Mouse (Mus musculus) liver, embryonic 12.5 days (tissue): ENCODE data around the gene 2610301B20Rik. TPM values are rescaled to one million over a fixed set of nuclear protein-coding genes. Genes with fewer than 3 reads are reported as not detected.

Source experiments
- ATAC-seq: fragments of 200-750 bp; cut with Nextera tagmentation; 2 replicates; pipeline ENCODE4 v1.8.0; 2017; ENCODE audit warnings: moderate number of reproducible peaks, mild to moderate bottlenecking, moderate library complexity
- H3K27ac ChIP-seq: fragments of 300-500 bp; sonication (generic); 2 replicates; pipeline ENCODE4 v1.5.1; 2016; ENCODE audit warnings: mild to moderate bottlenecking
- H3K27me3 ChIP-seq: fragments of 300-500 bp; sonication (generic); replicated peaks from 2 replicates; pipeline ENCODE4 v1.6.1; 2016; ENCODE audit warnings: mild to moderate bottlenecking, moderate library complexity
- H3K36me3 ChIP-seq: fragments of 300-500 bp; sonication (generic); 2 replicates; pipeline ENCODE4 v1.6.1; 2016; ENCODE audit warnings: mild to moderate bottlenecking, moderate library complexity
- H3K4me1 ChIP-seq: fragments of 300-500 bp; sonication (generic); 2 replicates; pipeline ENCODE4 v1.6.1; 2016
- H3K4me2 ChIP-seq: fragments of 300-500 bp; sonication (generic); 2 replicates; pipeline ENCODE4 v1.6.1; 2016; ENCODE audit warnings: mild to moderate bottlenecking, moderate library complexity
- H3K4me3 ChIP-seq: fragments of 300-500 bp; sonication (generic); 2 replicates; pipeline ENCODE4 v1.5.1; 2016; ENCODE audit warnings: mild to moderate bottlenecking, moderate library complexity
- H3K9ac ChIP-seq: fragments of 300-500 bp; sonication (generic); 2 replicates; pipeline ENCODE4 v1.6.1; 2016; ENCODE audit warnings: mild to moderate bottlenecking, moderate library complexity
- H3K9me3 ChIP-seq: fragments of 300-500 bp; sonication (generic); replicated peaks from 2 replicates; pipeline ENCODE4 v1.6.1; 2016; ENCODE audit warnings: mild to moderate bottlenecking, moderate library complexity
- whole genome bisulfite sequencing: fragments of 180-500 bp; shearing (Covaris S2); methylation state at CpG from one replicate; pipeline ENCODE4 v1.1.7; 2016; ENCODE audit not compliant: insufficient replicate concordance; 5-methylcytosine and 5-hydroxymethylcytosine counted together
- microRNA-seq: library from miRNA; unstranded; fragments of <30 nt; microRNA quantifications from one replicate; pipeline ENCODE4, GENCODE M21; 2017
- polyA plus RNA-seq: library from polyadenylated mRNA; unstranded; fragments of >200 nt; fragmentation: Nextera tagmentation; extraction: Ambion mirVana; gene quantifications from 2 replicates; pipeline ENCODE4 v1.2.1, GENCODE M21; 2016

The 2610301B20Rik gene
- polyA plus RNA-seq, 1 experiment from 2014 or later, result 15.8 TPM

GRCm38 (mm10) chr4:10924541-10924940 lies 50.2 kb downstream of the 2610301B20Rik start:
- whole genome bisulfite sequencing, result 69% methylated on average over 5 of the region's 5 CpGs
- no peak for ATAC-seq
- Histone ChIP-seq H3K27ac (no peak overlapping the region), H3K4me2 (no peak overlapping the region), H3K9me3 (no peaks in the 10 kb centered on the region), H3K4me3 (no peak overlapping the region), H3K27me3 (no peaks in the 10 kb centered on the region), H3K9ac (no peak overlapping the region), H3K36me3 (no peaks in the 10 kb centered on the region), H3K4me1 (peaks cover under 1% of the 10 kb centered on the region; the same call in 1 of the 2 replicates)

GRCm38 (mm10) chr4:10926416-10926815 lies 52.1 kb downstream of the 2610301B20Rik start:
- H3K4me1 ChIP-seq, result no peaks in the 10 kb centered on the region
- no peak overlapping the region for H3K4me2 ChIP-seq
- H3K4me3 ChIP-seq, result no peak overlapping the region
- H3K27me3 ChIP-seq, result no peaks in the 10 kb centered on the region
- no peak overlapping the region for H3K9ac ChIP-seq
- no peaks in the 10 kb centered on the region for H3K36me3 ChIP-seq
- WGBS, result 70% methylated on average over 4 of the region's 4 CpGs
- no peak overlapping the region for H3K27ac ChIP-seq
- H3K9me3 ChIP-seq, result no peaks in the 10 kb centered on the region
- no peak for ATAC-seq

GRCm38 (mm10) chr4:10928158-10928557 lies 53.9 kb downstream of the 2610301B20Rik start:
- Histone ChIP-seq H3K27me3 (no peaks in the 10 kb centered on the region), H3K27ac (no peak overlapping the region), H3K9ac (no peak overlapping the region), H3K9me3 (no peaks in the 10 kb centered on the region), H3K4me2 (no peak overlapping the region), H3K4me1 (no peaks in the 10 kb centered on the region), H3K36me3 (no peaks in the 10 kb centered on the region), H3K4me3 (no peak overlapping the region)
- ATAC-seq, result no peak
- WGBS, result 67% methylated on average over 6 of the region's 6 CpGs

- no peaks in the 10 kb centered on the region for H3K27me3 ChIP-seq
- no peaks in the 10 kb centered on the region for H3K36me3 ChIP-seq
- H3K4me2 ChIP-seq, result no peak overlapping the region
- no peaks in the 10 kb centered on the region for H3K4me1 ChIP-seq
- no peaks in the 10 kb centered on the region for H3K9me3 ChIP-seq
- no peak overlapping the region for H3K9ac ChIP-seq
- 71% methylated on average over 3 of the region's 3 CpGs for WGBS
- no peak overlapping the region for H3K4me3 ChIP-seq
- no peak for ATAC-seq
- no peak overlapping the region for H3K27ac ChIP-seq
Measured at GRCm38 (mm10) chr4:10929726-10930125, 55.4 kb downstream of the 2610301B20Rik start.

- WGBS, result 66% methylated on average over 9 of the region's 9 CpGs
- Histone ChIP-seq H3K9ac (no peak overlapping the region), H3K27ac (no peak overlapping the region), H3K4me2 (no peak overlapping the region), H3K4me3 (no peak overlapping the region), H3K9me3 (no peaks in the 10 kb centered on the region), H3K27me3 (no peaks in the 10 kb centered on the region), H3K4me1 (no peaks in the 10 kb centered on the region), H3K36me3 (no peaks in the 10 kb centered on the region)
- ATAC-seq, result no peak
Measured at GRCm38 (mm10) chr4:10931040-10931439, 56.7 kb downstream of the 2610301B20Rik start.

- H3K4me3 ChIP-seq, result no peak overlapping the region
- H3K4me1 ChIP-seq, result no peaks in the 10 kb centered on the region
- 68% methylated on average over 4 of the region's 4 CpGs for WGBS
- H3K9me3 ChIP-seq, result no peaks in the 10 kb centered on the region
- no peak overlapping the region for H3K4me2 ChIP-seq
- H3K27ac ChIP-seq, result no peak overlapping the region
- no peak for ATAC-seq
- H3K9ac ChIP-seq, result no peak overlapping the region
- H3K36me3 ChIP-seq, result no peaks in the 10 kb centered on the region
- no peaks in the 10 kb centered on the region for H3K27me3 ChIP-seq
Measured at GRCm38 (mm10) chr4:10932091-10932745, 57.9 kb downstream of the 2610301B20Rik start.

- H3K9ac ChIP-seq, result no peak overlapping the region
- H3K4me2 ChIP-seq, result no peak overlapping the region
- no peaks in the 10 kb centered on the region for H3K36me3 ChIP-seq
- no peaks in the 10 kb centered on the region for H3K9me3 ChIP-seq
- H3K27ac ChIP-seq, result no peak overlapping the region
- WGBS, result 65% methylated on average over 5 of the region's 5 CpGs
- H3K4me3 ChIP-seq, result no peak overlapping the region
- H3K4me1 ChIP-seq, result no peaks in the 10 kb centered on the region
- 0 out of 2 replicates have a peak, but pooled peaks have one; percentile 35 for ATAC-seq
- no peaks in the 10 kb centered on the region for H3K27me3 ChIP-seq
Measured at GRCm38 (mm10) chr4:10932782-10933181, 58.5 kb downstream of the 2610301B20Rik start.

- H3K27ac ChIP-seq, result no peak overlapping the region
- WGBS, result 73% methylated on average over 4 of the region's 4 CpGs
- no peak overlapping the region for H3K9ac ChIP-seq
Measured at GRCm38 (mm10) chr4:10936766-10937165, 62.5 kb downstream of the 2610301B20Rik start.

More at GRCm38 (mm10) chr4:10936766-10937165, 62.5 kb downstream of the 2610301B20Rik start:
- Histone ChIP-seq H3K4me2 (no peak overlapping the region), H3K4me1 (no peaks in the 10 kb centered on the region), H3K4me3 (no peak overlapping the region), H3K36me3 (no peaks in the 10 kb centered on the region), H3K9me3 (no peaks in the 10 kb centered on the region), H3K27me3 (no peaks in the 10 kb centered on the region)
- ATAC-seq, result no peak

Small RNAs within 50 kb of the gene (microRNA-seq; reads per million reads assigned to microRNA genes)
- gene Mir3471-1, result not detected
- gene n-TSaga9, result 9.5 reads per million, percentile 21 among the genes with 10 or more reads in this experiment
